Mouse (Mus musculus) kidney, postnatal 14 days (tissue): ENCODE measurements around the gene Gm3164.
"Not testable (repeated sequence)": the region's sequence is repeated elsewhere in the genome, so short reads cannot be mapped to it uniquely, and the experiment has no call there.

Experiments
- DNase-seq: peaks from one replicate; pipeline ENCODE4 v3.0.0; 2022; ENCODE audit warnings: mixed read lengths

Gm3164 gene

DNA sequence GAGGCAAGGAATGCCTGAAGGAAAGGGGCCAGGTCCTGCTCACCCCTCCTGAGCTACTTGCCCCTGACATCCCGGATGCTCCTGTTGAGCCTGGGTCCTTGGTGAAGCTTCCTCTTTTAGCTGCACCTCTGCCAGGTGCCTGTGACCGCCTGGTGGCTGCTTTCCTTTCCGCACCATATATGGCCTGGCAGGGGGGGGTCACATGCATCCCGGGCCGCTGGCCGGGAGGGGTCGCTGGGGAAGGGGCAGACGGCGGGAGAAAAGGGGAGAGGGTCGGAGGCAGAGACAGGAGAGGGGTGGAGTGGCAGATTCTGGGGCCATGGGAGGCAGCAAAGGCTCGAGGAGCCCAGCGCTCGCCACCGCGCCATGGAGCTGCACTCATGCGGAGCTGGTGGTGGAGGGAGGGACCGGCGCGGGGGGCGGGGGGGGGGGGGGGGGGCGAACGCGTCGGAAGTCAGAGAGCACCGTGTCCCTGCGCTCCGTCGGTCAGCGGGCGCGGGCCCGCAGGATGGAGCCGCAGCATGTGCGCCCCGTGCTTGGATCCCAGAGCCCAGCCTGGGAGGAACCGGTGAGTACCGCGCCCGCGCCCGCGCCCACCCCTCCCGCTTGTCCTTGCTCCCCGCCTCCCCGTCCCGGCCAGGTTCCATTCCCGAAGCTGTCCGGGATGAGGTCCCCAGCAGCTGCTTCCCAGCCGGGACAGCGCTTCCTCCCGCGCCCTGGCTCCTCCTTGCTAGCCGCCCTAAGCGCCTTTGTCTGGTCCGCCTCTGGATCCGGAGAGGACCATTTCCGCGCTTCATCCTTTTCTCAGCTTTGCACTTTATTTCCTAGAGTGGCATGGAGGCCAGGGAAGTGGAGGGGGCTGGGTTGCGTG lies at the start of gene Gm3164:
Gene Gm3164, plus strand, starts transcription at position 484 of the 871 bp plus-strand sequence.
- DNase-seq = peak; percentile 74

- not testable (repeated sequence) for DNase-seq
Measured at GRCm38 (mm10) chr14:4368991-4369390, 46.3 kb upstream of the Gm3164 start.

DNA sequence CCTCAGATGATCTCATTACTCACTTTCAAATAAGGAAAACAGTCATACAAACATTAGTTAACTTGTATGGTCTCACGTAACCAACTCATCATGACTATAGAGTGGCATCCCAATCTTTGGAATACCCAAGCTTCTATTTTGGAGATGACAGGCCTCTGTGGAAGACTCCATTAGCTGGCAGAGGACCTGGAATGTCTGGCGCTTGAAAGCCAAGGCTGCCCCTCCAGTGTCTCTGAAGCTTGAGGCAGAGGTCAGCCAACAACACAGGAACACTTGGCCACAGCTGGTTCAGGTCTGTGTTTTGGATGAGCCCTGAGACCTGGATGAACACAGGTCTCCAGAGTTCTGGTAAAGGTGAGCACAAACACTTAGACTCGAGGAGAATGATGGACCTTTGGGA lies 45.6 kb upstream of the Gm3164 start:
- not testable (repeated sequence) for DNase-seq

- not testable (repeated sequence) for DNase-seq
Measured at GRCm38 (mm10) chr14:4377871-4378270, 37.4 kb upstream of the Gm3164 start.

DNA sequence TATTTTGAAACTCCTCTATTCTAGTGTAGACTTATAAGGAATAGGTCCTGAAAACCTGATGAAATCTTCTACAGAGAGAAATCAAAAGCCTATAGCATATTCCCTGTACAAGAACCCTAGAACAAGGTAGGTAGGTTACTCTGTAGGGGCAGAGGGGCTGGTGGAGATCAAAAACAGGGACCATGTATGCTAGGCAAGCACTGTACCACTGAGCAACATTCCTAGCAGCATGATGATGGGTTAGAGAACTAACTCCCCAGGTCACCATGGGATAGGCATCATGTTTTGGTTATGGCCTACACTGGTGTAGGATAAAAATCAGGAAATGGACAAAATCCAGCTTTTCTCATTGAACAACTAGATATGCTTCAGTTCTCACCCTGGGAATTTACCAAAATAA lies 29.6 kb upstream of the Gm3164 start:
- not testable (repeated sequence) for DNase-seq

- not testable (repeated sequence) for DNase-seq
Measured at GRCm38 (mm10) chr14:4392841-4393530, 22.3 kb upstream of the Gm3164 start.

DNA sequence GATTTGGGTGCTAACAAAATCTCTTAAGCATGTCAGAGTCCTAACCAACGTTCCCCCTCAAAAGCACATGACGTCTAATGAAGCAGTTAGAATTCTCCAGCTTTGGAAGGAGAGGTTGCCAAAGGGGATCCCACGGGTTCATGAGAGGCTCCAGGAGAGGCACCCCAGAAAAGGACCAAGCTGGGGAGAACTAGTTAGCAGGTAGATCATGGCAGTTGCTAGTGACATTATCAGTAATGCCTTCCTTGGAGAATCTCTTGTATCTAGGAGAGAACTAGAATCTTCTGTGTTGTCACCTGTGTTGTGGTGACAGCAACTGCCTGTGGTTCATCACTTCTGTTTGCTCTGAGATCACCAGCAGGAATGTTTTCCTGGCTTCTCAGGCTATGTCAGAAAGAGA lies 18.0 kb upstream of the Gm3164 start, which contains the start of gene Gm3159:
Gene Gm3159, plus strand, starts transcription at position 301 of the 400 bp plus-strand sequence.
- not testable (repeated sequence) for DNase-seq

- not testable (repeated sequence) for DNase-seq
Measured at GRCm38 (mm10) chr14:4398624-4399023, 16.6 kb upstream of the Gm3164 start.

DNA sequence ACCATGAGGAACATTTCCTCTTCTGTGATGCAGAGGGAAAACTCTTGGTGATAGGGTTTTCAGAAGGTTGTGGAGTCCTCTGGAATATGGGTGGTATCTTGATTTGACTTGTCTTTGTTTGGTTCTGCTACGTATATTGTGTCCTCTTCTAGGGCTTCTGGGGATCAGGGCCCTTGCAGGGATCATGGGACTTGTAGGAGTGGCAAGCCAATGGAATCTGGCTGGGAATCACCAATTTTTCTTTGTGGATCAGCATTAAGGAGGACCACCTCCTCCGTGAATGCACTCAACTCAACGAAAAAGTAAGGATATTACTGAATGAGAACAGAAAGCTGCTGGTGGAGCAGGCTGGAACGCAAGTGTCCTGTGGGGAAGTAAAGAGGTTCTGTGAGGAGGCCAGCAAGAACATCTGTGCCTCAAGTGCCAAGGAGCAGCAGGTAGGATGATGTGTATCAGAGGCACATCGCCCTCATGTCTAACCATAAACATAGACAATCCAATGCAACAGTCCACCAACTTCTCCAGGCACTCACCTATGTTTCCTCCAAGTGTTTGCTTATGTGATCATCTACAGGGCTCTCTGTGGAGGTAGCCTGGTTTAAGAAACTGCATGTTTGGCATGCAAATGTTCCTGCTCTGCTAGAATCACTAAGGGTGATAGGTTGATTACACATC lies 15.0 kb upstream of the Gm3164 start:
- DNase-seq = not testable (repeated sequence)

DNA sequence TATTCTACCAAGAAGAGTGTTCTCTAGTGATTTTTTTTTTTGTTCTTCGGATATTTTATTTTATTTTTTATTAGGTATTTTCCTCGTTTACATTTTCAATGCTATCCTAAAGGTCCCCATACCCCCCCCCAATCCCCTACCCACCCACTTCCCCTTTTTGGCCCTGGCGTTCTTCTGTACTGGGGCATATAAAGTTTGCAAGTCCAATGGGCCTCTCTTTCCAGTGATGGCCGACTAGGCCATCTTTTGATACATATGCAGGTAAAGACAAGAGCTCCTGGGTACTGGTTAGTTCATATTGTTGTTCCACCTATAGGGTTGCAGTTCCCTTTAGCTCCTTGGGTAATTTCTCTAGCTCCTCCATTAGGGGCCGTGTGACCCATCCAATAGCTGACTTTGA lies 14.0 kb upstream of the Gm3164 start:
- DNase-seq = not testable (repeated sequence)

GRCm38 (mm10) chr14:4403840-4404239 lies 11.4 kb upstream of the Gm3164 start:
- DNase-seq = not testable (repeated sequence)

GRCm38 (mm10) chr14:4409939-4410338 lies 5.3 kb upstream of the Gm3164 start:
- DNase-seq = not testable (repeated sequence)

GRCm38 (mm10) chr14:4430692-4431091 lies 15.4 kb downstream of the Gm3164 start, which contains the start of gene Gm3173:
Gm3173 (plus strand) TSS chr14:4430992.
- not testable (repeated sequence) for DNase-seq

GRCm38 (mm10) chr14:4481445-4481844 lies 66.2 kb downstream of the Gm3164 start, which contains the start of gene Gm3182:
Gm3182 (plus strand) TSS chr14:4481745.
- DNase-seq = not testable (repeated sequence)
